Mouse (Mus musculus) liver, adult 2 months (tissue): ENCODE results near the gene Tfap2a.

Source experiments
- CTCF ChIP-seq: fragments of 200-500 bp; IDR thresholded peaks from 2 replicates; pipeline ENCODE4 v1.5.1; 2011; ENCODE audit warnings: low read depth, low read length, control low read depth
- POLR2A ChIP-seq: fragments of 200-500 bp; IDR thresholded peaks from 2 replicates; pipeline ENCODE4 v1.6.1; 2011; ENCODE audit warnings: low read length, control low read depth; ENCODE audit not compliant: insufficient read depth; ENCODE audit errors: extremely low read depth

- TF ChIP-seq CTCF = no peak
- no peak for TF ChIP-seq POLR2A
Observed at GRCm38 (mm10) chr13:40739901-40740300, 1.7 kb upstream of the Tfap2a start.
